Mouse (Mus musculus): ENCODE data around the gene Gpr156. TPM values are rescaled to one million over a fixed set of nuclear protein-coding genes. Genes with fewer than 3 reads are reported as not detected.

The Gpr156 gene
- polyA plus RNA-seq, 1 experiment from 2014 or later: 4.0 TPM

DNA sequence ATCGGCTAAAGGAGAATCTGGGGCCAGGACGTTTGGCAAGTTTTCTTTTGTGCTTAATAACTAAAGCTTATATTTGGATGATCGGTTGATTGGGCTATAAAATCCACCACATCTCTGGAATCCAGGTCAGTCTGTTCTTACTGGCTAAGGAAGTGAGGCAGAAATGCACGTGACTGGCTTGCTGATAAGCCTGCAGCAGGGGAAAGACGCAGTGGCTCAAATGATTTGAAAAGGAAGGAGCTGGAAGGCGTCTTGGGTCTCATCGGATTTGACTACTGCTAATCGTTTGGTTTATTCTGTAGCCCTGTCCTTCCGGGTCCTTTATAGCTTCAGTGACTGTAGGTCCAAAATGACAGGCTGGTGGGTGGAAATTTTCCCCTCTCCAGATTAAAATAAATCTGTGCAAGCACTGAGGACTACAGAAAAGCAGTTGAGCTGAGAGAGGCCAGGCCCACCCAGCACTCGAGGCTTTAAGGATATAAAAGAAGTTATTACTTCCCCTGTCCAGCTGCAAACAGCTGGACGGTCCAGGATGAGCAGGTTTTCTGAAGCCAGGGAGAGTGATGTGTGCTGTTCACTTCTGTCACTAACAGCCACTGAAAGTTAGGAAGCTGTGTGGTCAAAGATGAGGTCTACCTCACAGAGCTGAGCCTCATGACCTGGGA, 57.7 kb downstream of the Gpr156 start:
- Histone ChIP-seq H3K36me3 (ENCODE audit: control insufficient read depth, insufficient read depth, low read length) (no peaks in the 10 kb centered on the region), H3K27me3 (ENCODE audit: control insufficient read depth, insufficient read depth, low read length) (no peaks in the 10 kb centered on the region), H3K27ac (ENCODE audit: low read depth, low read length) (no peak overlapping the region), H3K9ac (ENCODE audit: low read depth, low read length) (no peak overlapping the region), H3K9me3 (ENCODE audit: control insufficient read depth, low read length) (no peaks in the 10 kb centered on the region), H3K4me3 (ENCODE audit: low read depth, low read length) (no peak overlapping the region), H3K4me2 (replicated peaks; ENCODE audit: low read depth, low read length) (no peak overlapping the region), H3K4me1 (replicated peaks; ENCODE audit: control insufficient read depth, insufficient read depth, low read length) (no peaks in the 10 kb centered on the region)
- 75% methylated on average over 11 of the region's 11 CpGs for WGBS
- no peak for DNase-seq (ENCODE audit: low spot score)
- no peak for ATAC-seq (ENCODE audit: low FRiP score)

DNA sequence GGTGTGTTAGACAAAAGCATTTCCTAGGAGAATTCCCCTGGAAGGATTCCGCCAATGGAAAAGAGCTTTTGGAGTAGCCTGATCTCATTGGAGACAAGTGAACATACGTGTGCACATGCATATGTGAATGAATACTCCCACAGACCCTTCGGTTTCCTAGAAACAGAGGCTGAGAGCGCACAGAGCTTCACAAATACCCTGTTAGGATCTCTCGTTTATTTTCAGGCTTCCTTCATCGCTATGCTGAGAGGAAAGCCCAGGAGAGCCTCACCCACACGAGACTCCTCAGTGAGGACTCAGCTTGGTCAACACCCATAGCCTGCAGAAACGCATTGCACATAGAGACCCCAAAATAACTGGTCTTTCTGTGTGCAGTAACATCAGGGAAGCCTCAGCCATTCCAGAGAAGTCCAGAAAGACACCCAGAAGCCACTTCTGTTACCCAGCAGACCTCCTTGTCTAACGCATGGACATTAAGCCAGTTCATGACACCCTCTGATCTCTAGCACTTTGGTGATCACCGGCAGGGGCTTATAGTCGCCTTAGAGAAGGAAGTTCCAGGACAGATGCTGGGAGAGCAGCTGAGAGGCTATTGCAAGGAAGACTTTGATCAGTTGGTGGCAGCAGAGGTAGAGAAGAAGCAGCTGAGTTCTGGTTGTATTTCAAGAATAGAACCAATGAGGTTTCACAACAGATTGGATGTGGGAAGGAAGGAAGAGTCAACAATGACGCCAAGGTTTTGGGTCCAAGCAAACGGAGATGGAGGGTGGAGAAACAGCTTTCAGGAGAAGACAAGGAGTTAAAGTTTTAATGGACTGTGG, 58.4 kb downstream of the Gpr156 start:
- no peak overlapping the region for H3K4me3 ChIP-seq (ENCODE audit: low read depth, low read length)
- H3K4me1 ChIP-seq (replicated peaks; ENCODE audit: control insufficient read depth, insufficient read depth, low read length): no peaks in the 10 kb centered on the region
- no peak overlapping the region for H3K27ac ChIP-seq (ENCODE audit: low read depth, low read length)
- WGBS: 68% methylated on average over 13 of the region's 13 CpGs
- ATAC-seq (ENCODE audit: low FRiP score): no peak
- no peaks in the 10 kb centered on the region for H3K36me3 ChIP-seq (ENCODE audit: control insufficient read depth, insufficient read depth, low read length)
- H3K27me3 ChIP-seq (ENCODE audit: control insufficient read depth, insufficient read depth, low read length): no peaks in the 10 kb centered on the region
- no peak overlapping the region for H3K4me2 ChIP-seq (replicated peaks; ENCODE audit: low read depth, low read length)
- DNase-seq (ENCODE audit: low spot score): peak; percentile 32
- H3K9ac ChIP-seq (ENCODE audit: low read depth, low read length): no peak overlapping the region
- no peaks in the 10 kb centered on the region for H3K9me3 ChIP-seq (ENCODE audit: control insufficient read depth, low read length)

DNA sequence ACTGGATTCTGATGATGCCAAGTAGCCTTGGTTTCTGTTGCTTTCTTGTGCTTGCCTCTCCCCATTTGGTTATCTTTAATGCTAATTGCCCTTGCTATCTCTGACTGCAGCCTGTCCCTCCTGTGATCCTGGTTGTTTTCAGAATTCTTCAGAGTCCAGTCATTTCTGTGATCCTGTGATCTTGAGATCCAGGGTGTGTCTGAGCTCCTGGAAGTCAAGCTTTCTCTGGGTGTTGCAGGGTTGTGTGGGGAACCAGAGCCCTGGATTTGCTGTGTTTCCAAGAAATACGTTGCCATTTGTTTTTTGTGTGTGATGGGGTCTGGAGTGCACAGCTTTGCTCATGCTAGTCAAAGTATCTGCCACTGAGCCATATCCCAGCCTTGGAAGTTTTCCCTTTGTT, 65.6 kb downstream of the Gpr156 start:
- Histone ChIP-seq H3K36me3 (ENCODE audit: control insufficient read depth, insufficient read depth, low read length) (no peaks in the 10 kb centered on the region), H3K4me1 (replicated peaks; ENCODE audit: control insufficient read depth, insufficient read depth, low read length) (no peaks in the 10 kb centered on the region), H3K9ac (ENCODE audit: low read depth, low read length) (no peak overlapping the region), H3K4me2 (replicated peaks; ENCODE audit: low read depth, low read length) (no peak overlapping the region), H3K4me3 (ENCODE audit: low read depth, low read length) (no peak overlapping the region), H3K9me3 (ENCODE audit: control insufficient read depth, low read length) (no peaks in the 10 kb centered on the region), H3K27me3 (ENCODE audit: control insufficient read depth, insufficient read depth, low read length) (no peaks in the 10 kb centered on the region), H3K27ac (ENCODE audit: low read depth, low read length) (no peak overlapping the region)
- ATAC-seq (ENCODE audit: low FRiP score): no peak
- DNase-seq (ENCODE audit: low spot score): no peak
- WGBS: 76% methylated on average over 1 of the region's 1 CpGs

DNA sequence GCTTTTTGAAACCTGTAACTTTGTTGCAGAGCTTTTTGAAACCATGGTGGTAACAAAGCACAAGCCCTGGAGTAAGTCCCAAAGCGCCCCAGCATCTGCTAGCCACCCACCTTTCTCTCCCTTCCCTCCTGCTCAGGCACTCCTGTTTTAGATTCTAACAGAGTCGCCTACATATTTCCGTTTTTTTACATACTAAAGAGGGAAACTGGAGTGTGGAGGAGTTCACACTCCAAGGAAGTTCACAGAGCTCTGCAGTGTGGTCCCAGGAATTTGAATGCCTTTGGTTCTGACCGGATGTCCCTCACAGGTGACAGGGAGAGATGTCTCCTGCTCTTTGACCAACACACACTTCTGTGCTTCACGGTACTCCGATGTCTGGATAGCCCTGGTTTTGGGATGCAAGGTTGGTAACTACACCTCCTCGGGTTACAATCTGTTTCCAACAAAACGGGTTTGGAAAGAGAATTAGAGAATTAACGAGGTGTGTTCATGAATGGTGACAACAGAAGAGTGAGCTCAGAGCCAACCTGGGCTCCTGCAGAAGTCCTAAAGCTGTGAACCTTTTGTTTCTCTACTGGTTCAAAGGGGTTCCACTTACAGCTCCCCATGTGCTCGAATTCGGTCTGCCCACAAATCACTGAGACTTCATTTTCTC, 72.0 kb downstream of the Gpr156 start:
- Histone ChIP-seq H3K27me3 (ENCODE audit: control insufficient read depth, insufficient read depth, low read length) (no peaks in the 10 kb centered on the region), H3K27ac (ENCODE audit: low read depth, low read length) (no peak overlapping the region), H3K4me2 (replicated peaks; ENCODE audit: low read depth, low read length) (no peak overlapping the region), H3K9ac (ENCODE audit: low read depth, low read length) (no peak overlapping the region), H3K4me1 (replicated peaks; ENCODE audit: control insufficient read depth, insufficient read depth, low read length) (peaks cover under 1% of the 10 kb centered on the region), H3K36me3 (ENCODE audit: control insufficient read depth, insufficient read depth, low read length) (no peaks in the 10 kb centered on the region), H3K9me3 (ENCODE audit: control insufficient read depth, low read length) (no peaks in the 10 kb centered on the region), H3K4me3 (ENCODE audit: low read depth, low read length) (no peak overlapping the region)
- ATAC-seq (ENCODE audit: low FRiP score): no peak
- DNase-seq (ENCODE audit: low spot score): no peak
- 67% methylated on average over 11 of the region's 11 CpGs for WGBS

DNA sequence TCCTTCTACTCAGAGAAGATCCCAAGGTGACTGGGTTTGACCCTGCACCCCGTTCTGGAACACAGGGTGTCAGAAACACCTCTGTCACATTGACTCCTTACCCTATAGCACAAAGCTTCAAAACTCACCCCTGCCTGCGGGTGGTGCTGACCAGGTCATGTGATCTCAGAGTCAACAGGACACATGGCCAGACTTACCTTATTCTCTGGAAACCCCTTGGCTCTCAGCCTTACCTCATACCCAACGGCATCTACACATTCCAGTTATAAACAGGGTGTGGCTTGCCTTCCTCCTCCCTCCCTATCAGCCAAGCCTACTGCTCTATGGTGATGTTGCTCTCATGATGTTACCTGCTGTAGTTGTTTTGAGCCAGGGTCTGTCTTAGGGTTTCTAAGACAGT, 73.5 kb downstream of the Gpr156 start:
- no peak for ATAC-seq (ENCODE audit: low FRiP score)
- peaks cover 2% of the 10 kb centered on the region for H3K4me1 ChIP-seq (replicated peaks; ENCODE audit: control insufficient read depth, insufficient read depth, low read length)
- H3K9me3 ChIP-seq (ENCODE audit: control insufficient read depth, low read length): no peaks in the 10 kb centered on the region
- no peak for DNase-seq (ENCODE audit: low spot score)
- H3K27ac ChIP-seq (ENCODE audit: low read depth, low read length): peak overlapping the region; percentile 93
- WGBS: 78% methylated on average over 3 of the region's 3 CpGs
- no peak overlapping the region for H3K4me2 ChIP-seq (replicated peaks; ENCODE audit: low read depth, low read length)
- H3K27me3 ChIP-seq (ENCODE audit: control insufficient read depth, insufficient read depth, low read length): no peaks in the 10 kb centered on the region
- no peak overlapping the region for H3K4me3 ChIP-seq (ENCODE audit: low read depth, low read length)
- no peaks in the 10 kb centered on the region for H3K36me3 ChIP-seq (ENCODE audit: control insufficient read depth, insufficient read depth, low read length)
- no peak overlapping the region; the same call in 1 of the 2 replicates for H3K9ac ChIP-seq (ENCODE audit: low read depth, low read length)

DNA sequence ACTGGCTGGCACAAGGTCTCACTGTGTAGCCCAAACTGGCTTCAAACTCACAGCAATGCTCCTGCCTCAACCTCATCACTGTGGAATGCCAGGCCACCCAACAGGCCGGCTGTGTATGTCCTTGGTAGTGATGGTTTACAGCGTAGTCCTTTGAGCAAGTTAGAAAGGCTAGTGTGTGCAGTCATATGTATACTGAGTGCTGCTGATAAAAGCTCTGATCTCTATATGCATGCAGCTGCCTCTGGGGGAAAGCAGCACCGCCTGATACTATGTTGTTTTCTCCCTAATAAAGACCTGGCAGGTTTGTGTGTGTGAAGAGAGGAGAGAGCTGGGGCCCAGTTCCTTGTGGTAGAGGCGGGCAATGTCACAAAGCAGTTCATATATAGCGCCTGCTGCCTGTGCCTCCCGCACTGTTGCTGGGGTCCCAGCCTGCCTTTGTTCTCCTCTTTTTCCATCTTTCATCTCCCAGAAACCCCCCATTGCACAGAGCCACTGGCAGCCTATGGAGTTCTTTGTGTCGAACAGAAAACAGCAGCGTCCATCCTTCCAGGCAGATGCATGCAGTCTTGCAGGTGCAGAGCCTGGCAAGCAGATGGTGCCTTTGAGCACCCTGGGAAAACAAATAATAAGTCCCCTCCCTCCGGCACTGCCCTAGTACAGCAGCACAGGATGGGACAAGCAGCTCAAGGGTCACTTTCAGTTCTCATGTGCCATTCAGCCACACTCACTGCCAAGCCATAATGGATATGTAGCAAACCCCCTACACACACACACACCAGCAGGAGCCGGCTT, 74.5 kb downstream of the Gpr156 start:
- Histone ChIP-seq H3K4me1 (replicated peaks; ENCODE audit: control insufficient read depth, insufficient read depth, low read length) (peaks cover 5% of the 10 kb centered on the region), H3K9ac (ENCODE audit: low read depth, low read length) (peak overlapping the region; percentile 44), H3K27me3 (ENCODE audit: control insufficient read depth, insufficient read depth, low read length) (no peaks in the 10 kb centered on the region), H3K9me3 (ENCODE audit: control insufficient read depth, low read length) (no peaks in the 10 kb centered on the region), H3K27ac (ENCODE audit: low read depth, low read length) (peak overlapping the region; percentile 93), H3K4me3 (ENCODE audit: low read depth, low read length) (no peak overlapping the region), H3K4me2 (replicated peaks; ENCODE audit: low read depth, low read length) (no peak overlapping the region), H3K36me3 (ENCODE audit: control insufficient read depth, insufficient read depth, low read length) (no peaks in the 10 kb centered on the region)
- 23% methylated on average over 10 of the region's 10 CpGs for WGBS
- peak; percentile 79 for DNase-seq (ENCODE audit: low spot score)
- ATAC-seq (ENCODE audit: low FRiP score): peak; percentile 92

DNA sequence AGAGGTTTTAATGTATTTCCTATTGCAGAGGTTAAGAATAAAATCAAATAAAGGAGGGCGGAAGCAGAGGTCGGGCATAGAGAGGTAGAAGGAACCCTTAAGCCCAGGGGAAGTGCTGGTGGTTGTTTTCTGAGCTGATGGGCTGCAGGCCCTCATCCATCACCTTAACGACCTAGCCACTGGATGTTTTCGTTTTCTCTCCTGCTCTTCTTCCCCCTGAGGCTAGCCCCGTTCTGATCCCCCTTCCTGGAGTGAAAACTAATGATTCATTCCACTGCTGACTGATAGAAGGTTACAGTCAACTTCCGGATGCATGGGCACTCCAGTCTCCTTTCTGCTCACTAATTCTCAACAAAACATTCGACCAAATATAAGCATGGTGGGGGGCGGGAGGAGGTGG, 76.5 kb downstream of the Gpr156 start:
- Histone ChIP-seq H3K4me1 (replicated peaks; ENCODE audit: control insufficient read depth, insufficient read depth, low read length) (peaks cover 5% of the 10 kb centered on the region), H3K4me2 (replicated peaks; ENCODE audit: low read depth, low read length) (no peak overlapping the region), H3K9me3 (ENCODE audit: control insufficient read depth, low read length) (no peaks in the 10 kb centered on the region), H3K9ac (ENCODE audit: low read depth, low read length) (no peak overlapping the region), H3K4me3 (ENCODE audit: low read depth, low read length) (no peak overlapping the region), H3K27ac (ENCODE audit: low read depth, low read length) (0 out of 2 replicates have a peak overlapping the region, but pooled peaks have one; percentile 1), H3K27me3 (ENCODE audit: control insufficient read depth, insufficient read depth, low read length) (no peaks in the 10 kb centered on the region), H3K36me3 (ENCODE audit: control insufficient read depth, insufficient read depth, low read length) (no peaks in the 10 kb centered on the region)
- ATAC-seq (ENCODE audit: low FRiP score) (no peak), DNase-seq (ENCODE audit: low spot score) (peak; percentile 28)
- WGBS: 34% methylated on average over 8 of the region's 8 CpGs

DNA sequence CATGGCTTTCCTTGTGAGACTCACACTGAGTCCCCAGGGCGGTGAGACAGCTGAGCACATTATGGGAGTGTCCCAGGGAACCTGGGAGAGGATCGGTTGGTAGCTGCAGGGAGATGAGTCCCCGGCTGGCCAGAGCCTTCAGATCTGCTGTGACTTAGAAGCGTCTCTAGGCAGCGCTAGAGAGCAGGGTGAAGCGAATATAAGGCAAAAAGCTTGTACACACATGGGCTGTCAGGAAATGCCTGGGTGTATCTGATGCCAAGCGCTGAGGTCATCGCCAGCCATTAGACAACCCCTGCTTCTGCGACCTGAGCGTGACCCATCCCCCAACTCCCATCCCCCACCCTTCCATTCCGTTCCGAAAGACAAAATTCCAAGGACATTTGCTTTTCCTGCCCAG, 78.4 kb downstream of the Gpr156 start:
- 14% methylated on average over 12 of the region's 12 CpGs for WGBS
- DNase-seq (ENCODE audit: low spot score) (peak; percentile 74), ATAC-seq (ENCODE audit: low FRiP score) (peak; percentile 8; the same call in 1 of the 2 replicates)
- Histone ChIP-seq H3K36me3 (ENCODE audit: control insufficient read depth, insufficient read depth, low read length) (no peaks in the 10 kb centered on the region), H3K9me3 (ENCODE audit: control insufficient read depth, low read length) (no peaks in the 10 kb centered on the region), H3K4me1 (replicated peaks; ENCODE audit: control insufficient read depth, insufficient read depth, low read length) (peaks cover 5% of the 10 kb centered on the region), H3K27ac (ENCODE audit: low read depth, low read length) (no peak overlapping the region), H3K9ac (ENCODE audit: low read depth, low read length) (no peak overlapping the region), H3K4me2 (replicated peaks; ENCODE audit: low read depth, low read length) (no peak overlapping the region; the same call in 1 of the 2 replicates), H3K4me3 (ENCODE audit: low read depth, low read length) (no peak overlapping the region), H3K27me3 (ENCODE audit: control insufficient read depth, insufficient read depth, low read length) (no peaks in the 10 kb centered on the region)
